Mouse (Mus musculus) forebrain, embryonic 12.5 days (tissue): ENCODE measurements around the gene Atxn1. TPM values are rescaled to one million over a fixed set of nuclear protein-coding genes. Genes with fewer than 3 reads are reported as not detected.

Source experiments
- ATAC-seq: fragments of 200-750 bp; cut with Nextera tagmentation; 2 replicates; pipeline ENCODE4 v1.8.0; 2017; ENCODE audit warnings: moderate TSS enrichment; ENCODE audit not compliant: low FRiP score
- H3K27ac ChIP-seq: fragments of 300-500 bp; sonication (generic); 2 replicates; pipeline ENCODE4 v1.5.1; 2016; ENCODE audit warnings: mild to moderate bottlenecking
- H3K27me3 ChIP-seq: fragments of 300-500 bp; sonication (generic); 2 replicates; pipeline ENCODE4 v1.6.1; 2016; ENCODE audit warnings: mild to moderate bottlenecking
- H3K36me3 ChIP-seq: fragments of 300-500 bp; sonication (generic); replicated peaks from 2 replicates; pipeline ENCODE4 v1.6.1; 2016; ENCODE audit warnings: mild to moderate bottlenecking
- H3K4me1 ChIP-seq: fragments of 300-500 bp; sonication (generic); 2 replicates; pipeline ENCODE4 v1.6.1; 2016
- H3K4me2 ChIP-seq: fragments of 300-500 bp; sonication (generic); 2 replicates; pipeline ENCODE4 v1.6.1; 2016; ENCODE audit warnings: mild to moderate bottlenecking, moderate library complexity
- H3K4me3 ChIP-seq: fragments of 300-500 bp; sonication (generic); replicated peaks from 2 replicates; pipeline ENCODE4 v1.5.1; 2016; ENCODE audit warnings: mild to moderate bottlenecking
- H3K9ac ChIP-seq: fragments of 300-500 bp; sonication (generic); 2 replicates; pipeline ENCODE4 v1.6.1; 2016; ENCODE audit warnings: mild to moderate bottlenecking
- H3K9me3 ChIP-seq: fragments of 300-500 bp; sonication (generic); 2 replicates; pipeline ENCODE4 v1.6.1; 2016
- whole genome bisulfite sequencing: fragments of 180-500 bp; shearing (Covaris S2); methylation state at CpG from one replicate; pipeline ENCODE4 v1.1.7; 2016; 5-methylcytosine and 5-hydroxymethylcytosine counted together
- polyA plus RNA-seq: library from polyadenylated mRNA; unstranded; fragments of >200 nt; fragmentation: Nextera tagmentation; extraction: Ambion mirVana; gene quantifications from 2 replicates; pipeline ENCODE4 v1.2.1, GENCODE M21; 2016

The Atxn1 gene
- polyA plus RNA-seq, 1 experiment from 2014 or later: 3.7 TPM

GRCm38 (mm10) chr13:45904456-45904855, 60.4 kb downstream of the Atxn1 start:
- H3K36me3 ChIP-seq: no peaks in the 10 kb centered on the region
- H3K27ac ChIP-seq: no peak overlapping the region
- no peak overlapping the region for H3K4me3 ChIP-seq
- no peak overlapping the region for H3K4me2 ChIP-seq
- WGBS: 71% methylated on average over 4 of the region's 4 CpGs
- ATAC-seq: no peak
- peaks cover 9% of the 10 kb centered on the region for H3K4me1 ChIP-seq
- no peak overlapping the region for H3K9ac ChIP-seq
- no peaks in the 10 kb centered on the region for H3K27me3 ChIP-seq
- H3K9me3 ChIP-seq: no peaks in the 10 kb centered on the region

GRCm38 (mm10) chr13:45903519-45904274, 61.1 kb downstream of the Atxn1 start:
- no peak overlapping the region for H3K9ac ChIP-seq
- 81% methylated on average over 12 of the region's 12 CpGs for WGBS
- no peak for ATAC-seq

GRCm38 (mm10) chr13:45902457-45902856, 62.4 kb downstream of the Atxn1 start:
- no peaks in the 10 kb centered on the region for H3K9me3 ChIP-seq
- no peak overlapping the region for H3K27ac ChIP-seq
- H3K4me3 ChIP-seq: no peak overlapping the region
- H3K4me1 ChIP-seq: peaks cover 9% of the 10 kb centered on the region
- H3K27me3 ChIP-seq: no peaks in the 10 kb centered on the region
- no peak overlapping the region for H3K9ac ChIP-seq
- 92% methylated on average over 5 of the region's 5 CpGs for WGBS
- no peak for ATAC-seq
- no peaks in the 10 kb centered on the region for H3K36me3 ChIP-seq
- no peak overlapping the region for H3K4me2 ChIP-seq

More at GRCm38 (mm10) chr13:45903519-45904274, 61.1 kb downstream of the Atxn1 start:
- H3K36me3 ChIP-seq: no peaks in the 10 kb centered on the region
- H3K9me3 ChIP-seq: no peaks in the 10 kb centered on the region
- H3K4me3 ChIP-seq: no peak overlapping the region
- no peaks in the 10 kb centered on the region for H3K27me3 ChIP-seq
- H3K27ac ChIP-seq: no peak overlapping the region
- H3K4me2 ChIP-seq: no peak overlapping the region
- peaks cover 9% of the 10 kb centered on the region for H3K4me1 ChIP-seq

GRCm38 (mm10) chr13:45900776-45901175, 64.0 kb downstream of the Atxn1 start:
- WGBS: 77% methylated on average over 8 of the region's 8 CpGs
- Histone ChIP-seq H3K27me3 (no peaks in the 10 kb centered on the region), H3K36me3 (no peaks in the 10 kb centered on the region), H3K4me2 (no peak overlapping the region), H3K9me3 (no peaks in the 10 kb centered on the region), H3K27ac (no peak overlapping the region), H3K4me3 (no peak overlapping the region), H3K9ac (no peak overlapping the region), H3K4me1 (peaks cover 7% of the 10 kb centered on the region; the same call in 1 of the 2 replicates)
- ATAC-seq: no peak

- 74% methylated on average over 2 of the region's 2 CpGs for WGBS
- Histone ChIP-seq H3K4me3 (no peak overlapping the region), H3K27me3 (no peaks in the 10 kb centered on the region), H3K9ac (no peak overlapping the region), H3K27ac (no peak overlapping the region), H3K36me3 (no peaks in the 10 kb centered on the region), H3K4me2 (no peak overlapping the region), H3K4me1 (peaks cover 9% of the 10 kb centered on the region; the same call in 1 of the 2 replicates), H3K9me3 (no peaks in the 10 kb centered on the region)
- no peak for ATAC-seq
Observed at GRCm38 (mm10) chr13:45897571-45897970, 67.2 kb downstream of the Atxn1 start.

- no peaks in the 10 kb centered on the region for H3K36me3 ChIP-seq
- no peaks in the 10 kb centered on the region for H3K9me3 ChIP-seq
- no peak for ATAC-seq
- H3K9ac ChIP-seq: no peak overlapping the region
- no peak overlapping the region for H3K27ac ChIP-seq
- WGBS: 72% methylated on average over 10 of the region's 10 CpGs
- H3K4me3 ChIP-seq: no peak overlapping the region
- H3K4me1 ChIP-seq: peaks cover 9% of the 10 kb centered on the region; the same call in 1 of the 2 replicates
- H3K27me3 ChIP-seq: no peaks in the 10 kb centered on the region
- H3K4me2 ChIP-seq: no peak overlapping the region
Observed at GRCm38 (mm10) chr13:45894760-45895159, 70.0 kb downstream of the Atxn1 start.

GRCm38 (mm10) chr13:45894234-45894633, 70.6 kb downstream of the Atxn1 start:
- Histone ChIP-seq H3K4me2 (no peak overlapping the region), H3K27ac (no peak overlapping the region), H3K4me3 (no peak overlapping the region), H3K27me3 (no peaks in the 10 kb centered on the region), H3K4me1 (peaks cover 9% of the 10 kb centered on the region; the same call in 1 of the 2 replicates), H3K9me3 (no peaks in the 10 kb centered on the region), H3K36me3 (no peaks in the 10 kb centered on the region), H3K9ac (no peak overlapping the region)
- no peak for ATAC-seq
- WGBS: 93% methylated on average over 6 of the region's 6 CpGs

GRCm38 (mm10) chr13:45891073-45891472, 73.7 kb downstream of the Atxn1 start:
- no peak overlapping the region for H3K9ac ChIP-seq
- no peak overlapping the region for H3K4me3 ChIP-seq
- 85% methylated on average over 2 of the region's 2 CpGs for WGBS
- no peaks in the 10 kb centered on the region for H3K27me3 ChIP-seq
- ATAC-seq: no peak
- H3K9me3 ChIP-seq: no peaks in the 10 kb centered on the region
- H3K36me3 ChIP-seq: no peaks in the 10 kb centered on the region
- H3K27ac ChIP-seq: no peak overlapping the region
- H3K4me1 ChIP-seq: peaks cover 9% of the 10 kb centered on the region; the same call in 1 of the 2 replicates
- H3K4me2 ChIP-seq: no peak overlapping the region

GRCm38 (mm10) chr13:45888953-45889749, 75.7 kb downstream of the Atxn1 start:
- Histone ChIP-seq H3K4me2 (no peak overlapping the region), H3K9ac (no peak overlapping the region), H3K4me1 (no peaks in the 10 kb centered on the region), H3K27ac (no peak overlapping the region), H3K9me3 (no peaks in the 10 kb centered on the region), H3K36me3 (no peaks in the 10 kb centered on the region), H3K4me3 (no peak overlapping the region), H3K27me3 (no peaks in the 10 kb centered on the region)
- 77% methylated on average over 9 of the region's 9 CpGs for WGBS
- no peak for ATAC-seq

- no peak for ATAC-seq
- Histone ChIP-seq H3K27ac (no peak overlapping the region), H3K9me3 (no peaks in the 10 kb centered on the region), H3K4me1 (peaks cover 20% of the 10 kb centered on the region), H3K36me3 (no peaks in the 10 kb centered on the region), H3K9ac (no peak overlapping the region), H3K4me2 (no peak overlapping the region), H3K4me3 (no peak overlapping the region), H3K27me3 (no peaks in the 10 kb centered on the region)
- 88% methylated on average over 7 of the region's 7 CpGs for WGBS
Observed at GRCm38 (mm10) chr13:45884878-45885277, 79.9 kb downstream of the Atxn1 start.

- WGBS: 83% methylated on average over 10 of the region's 10 CpGs
Observed at GRCm38 (mm10) chr13:45883791-45884238, 81.0 kb downstream of the Atxn1 start.

GRCm38 (mm10) chr13:45882976-45883440, 81.8 kb downstream of the Atxn1 start:
- Histone ChIP-seq H3K9ac (no peak overlapping the region), H3K9me3 (no peaks in the 10 kb centered on the region), H3K4me3 (no peak overlapping the region), H3K27ac (no peak overlapping the region), H3K4me2 (no peak overlapping the region), H3K27me3 (no peaks in the 10 kb centered on the region), H3K4me1 (peaks cover 24% of the 10 kb centered on the region), H3K36me3 (no peaks in the 10 kb centered on the region)
- no peak for ATAC-seq
- WGBS: 64% methylated on average over 3 of the region's 3 CpGs

More at GRCm38 (mm10) chr13:45883791-45884238, 81.0 kb downstream of the Atxn1 start:
- Histone ChIP-seq H3K4me1 (peaks cover 24% of the 10 kb centered on the region), H3K27me3 (no peaks in the 10 kb centered on the region), H3K27ac (no peak overlapping the region), H3K36me3 (no peaks in the 10 kb centered on the region), H3K9ac (no peak overlapping the region), H3K4me2 (no peak overlapping the region), H3K9me3 (no peaks in the 10 kb centered on the region), H3K4me3 (no peak overlapping the region)
- ATAC-seq: no peak
